Mouse (Mus musculus): ENCODE data around the gene Tenm1.

Tenm1 gene

GRCm38 (mm10) chrX:42861731-42862130 is 567.2 kb downstream of the Tenm1 start:
- DNase-seq (ENCODE audit: low read depth, low spot score), result no peak

DNA sequence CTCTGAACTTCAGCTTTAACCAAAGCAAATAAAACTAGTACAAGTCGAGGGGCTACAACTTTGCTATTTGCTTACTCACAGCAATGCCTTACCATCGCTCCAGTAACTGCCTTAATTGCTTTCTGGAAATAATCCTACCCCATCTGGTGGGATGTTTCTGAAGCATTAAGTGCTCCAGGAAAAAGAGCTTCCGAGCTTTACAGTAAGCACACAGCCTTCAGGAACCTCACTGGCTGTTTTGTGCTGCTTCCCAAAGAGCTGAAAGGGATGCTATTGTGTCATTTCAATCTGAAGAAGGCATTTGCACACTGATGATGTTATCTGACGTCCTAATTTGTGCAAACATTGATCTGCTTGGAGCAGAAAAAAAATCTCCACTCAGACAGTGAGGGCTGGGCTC is 647.4 kb downstream of the Tenm1 start:
- no peak for DNase-seq (ENCODE audit: low read depth, low spot score)

GRCm38 (mm10) chrX:42718078-42718785 is 710.7 kb downstream of the Tenm1 start:
- DNase-seq (ENCODE audit: low read depth, low spot score), result no peak

DNA sequence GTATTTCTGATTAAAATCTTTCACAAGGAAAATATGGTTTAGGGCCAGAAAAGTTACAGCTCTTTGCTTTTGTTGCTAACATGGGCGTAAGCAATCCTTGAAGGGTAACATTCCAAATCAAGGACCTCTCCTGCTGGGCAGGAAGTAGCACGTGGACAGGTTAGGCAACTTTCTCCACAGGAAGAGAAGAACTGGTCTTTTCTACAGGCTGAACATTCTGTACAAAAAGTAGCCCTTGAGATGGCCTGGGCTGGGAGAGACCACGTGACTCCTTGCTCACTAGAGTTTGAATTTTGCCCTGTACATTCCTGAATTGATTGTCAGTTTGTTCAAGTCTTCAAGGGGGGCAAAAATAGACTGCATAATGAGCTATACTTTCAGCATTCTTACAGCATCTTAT is 728.6 kb downstream of the Tenm1 start:
- no peak for DNase-seq (ENCODE audit: low read depth, low spot score)

DNA sequence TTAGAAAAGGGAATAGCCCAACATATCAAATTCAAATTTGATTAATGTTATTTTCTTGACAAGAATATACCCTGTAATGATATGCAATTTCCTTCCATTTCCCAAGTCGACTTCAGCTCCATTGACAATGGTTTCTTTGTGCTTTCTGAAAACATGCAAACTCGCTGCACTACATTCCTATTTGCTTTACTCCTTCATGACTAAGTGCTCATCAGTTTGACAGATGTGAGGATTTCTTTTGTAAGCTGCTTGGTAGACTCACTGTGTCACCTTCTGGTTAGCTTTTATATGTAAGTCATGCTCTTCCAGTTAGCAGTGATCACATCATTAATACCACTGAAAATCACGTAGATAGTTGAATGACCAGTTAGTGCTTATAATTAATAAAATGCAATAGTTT is 781.8 kb downstream of the Tenm1 start:
- DNase-seq (ENCODE audit: low read depth, low spot score), result no peak

- no peak for DNase-seq (ENCODE audit: low read depth, low spot score)
Observed at GRCm38 (mm10) chrX:42580521-42580920, 848.4 kb downstream of the Tenm1 start.

DNA sequence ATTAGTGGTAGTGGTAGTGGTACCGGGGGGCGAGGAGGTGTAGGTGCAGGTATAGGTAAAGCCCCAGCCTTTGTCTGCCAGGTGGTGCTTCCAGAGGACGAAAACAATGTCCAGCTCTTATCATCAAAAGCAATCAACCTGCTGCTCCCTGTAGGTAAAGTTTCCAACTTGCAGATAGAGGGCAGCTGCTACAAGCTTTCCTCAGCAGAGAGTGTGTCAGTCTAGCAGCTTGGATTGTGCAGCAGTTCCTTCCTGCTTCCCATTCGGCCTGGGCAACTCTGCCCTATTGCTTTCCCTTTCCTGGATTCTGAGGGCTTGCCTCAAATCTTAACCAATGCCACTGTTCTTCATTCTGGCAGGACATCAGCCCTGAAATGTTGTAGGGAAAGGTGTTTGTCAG is 870.2 kb downstream of the Tenm1 start:
- no peak for DNase-seq (ENCODE audit: low read depth, low spot score)

- DNase-seq (ENCODE audit: low read depth, low spot score), result peak; percentile 51
Observed at GRCm38 (mm10) chrX:42557284-42557683, 871.6 kb downstream of the Tenm1 start.

GRCm38 (mm10) chrX:42548513-42548912 is 880.4 kb downstream of the Tenm1 start:
- DNase-seq (ENCODE audit: low read depth, low spot score), result no peak

DNA sequence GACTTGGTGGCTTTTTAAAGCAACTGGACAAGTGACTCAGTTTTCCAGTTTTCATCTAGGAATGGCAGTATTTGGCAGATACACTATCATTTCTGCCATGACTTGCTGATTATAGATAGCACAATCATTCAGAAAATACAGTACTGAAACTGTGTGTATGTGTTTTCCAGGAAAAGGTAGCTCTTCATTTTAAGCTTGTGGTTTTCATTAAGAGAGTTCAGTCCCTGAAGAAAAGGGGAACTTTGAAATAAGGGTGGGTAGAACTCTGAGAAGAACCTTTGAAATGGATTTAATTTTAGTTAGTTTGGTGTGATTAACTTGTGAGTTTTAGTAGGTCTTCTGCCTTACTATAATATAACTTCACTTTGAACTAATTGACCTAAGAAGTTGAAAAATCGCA is 883.9 kb downstream of the Tenm1 start:
- DNase-seq (ENCODE audit: low read depth, low spot score), result no peak

DNA sequence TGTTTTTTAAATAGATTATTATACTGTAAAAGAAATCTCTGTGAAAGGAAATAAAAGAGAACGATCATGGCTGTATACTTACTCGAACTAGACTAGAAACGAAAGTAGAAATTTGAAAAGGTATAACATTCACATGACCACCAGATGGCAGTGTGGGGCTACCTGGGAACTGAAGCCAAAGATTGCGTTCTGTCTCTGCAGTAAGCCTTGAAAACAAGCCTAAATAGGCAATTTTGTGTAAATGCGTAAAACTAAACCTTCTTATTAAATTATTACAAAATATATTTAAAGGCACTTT is 888.2 kb downstream of the Tenm1 start:
- peak; percentile 57 for DNase-seq (ENCODE audit: low read depth, low spot score)

GRCm38 (mm10) chrX:42540030-42540755 is 888.7 kb downstream of the Tenm1 start:
- no peak for DNase-seq (ENCODE audit: low read depth, low spot score)

DNA sequence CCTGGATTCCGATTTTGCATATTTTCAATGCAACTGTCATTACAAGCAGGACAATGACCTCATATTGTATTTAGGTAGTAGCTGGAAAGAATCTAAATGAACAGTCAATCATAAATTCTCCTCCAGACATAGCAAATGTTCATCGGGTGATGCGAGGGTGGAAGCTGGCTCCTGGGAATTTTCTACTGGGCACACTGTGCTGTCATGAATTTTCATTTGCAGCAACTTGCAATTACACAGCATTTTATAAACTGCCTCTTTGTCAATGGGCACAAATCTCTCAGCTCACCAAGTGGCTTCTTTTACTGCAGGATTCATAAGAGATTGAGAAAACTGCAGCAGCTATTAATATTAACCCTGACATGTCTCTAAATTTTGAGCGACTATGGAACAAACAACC is 898.2 kb downstream of the Tenm1 start:
- DNase-seq (ENCODE audit: low read depth, low spot score), result no peak

GRCm38 (mm10) chrX:42522868-42523267 is 906.1 kb downstream of the Tenm1 start:
- DNase-seq (ENCODE audit: low read depth, low spot score), result no peak

DNA sequence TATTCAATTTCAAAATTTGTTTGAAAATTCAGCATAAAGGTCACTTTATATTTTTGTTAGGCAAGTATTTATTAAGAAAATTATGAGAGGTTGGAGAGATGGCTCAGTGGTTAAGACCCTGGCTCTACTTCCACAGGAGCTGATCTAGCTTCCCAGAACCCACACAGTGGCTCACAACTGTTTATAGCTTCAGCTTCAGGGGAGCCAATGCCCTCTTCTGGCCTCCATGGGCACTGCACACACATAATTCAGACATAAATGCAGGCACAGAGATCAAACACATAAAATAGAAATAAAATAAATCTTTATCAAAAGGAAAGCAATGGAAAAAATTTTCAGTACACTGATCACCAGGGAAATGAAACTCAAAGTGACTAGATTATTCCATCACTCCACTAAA is 916.4 kb downstream of the Tenm1 start:
- no peak for DNase-seq (ENCODE audit: low read depth, low spot score)

GRCm38 (mm10) chrX:42511105-42511504 is 917.8 kb downstream of the Tenm1 start:
- no peak for DNase-seq (ENCODE audit: low read depth, low spot score)

DNA sequence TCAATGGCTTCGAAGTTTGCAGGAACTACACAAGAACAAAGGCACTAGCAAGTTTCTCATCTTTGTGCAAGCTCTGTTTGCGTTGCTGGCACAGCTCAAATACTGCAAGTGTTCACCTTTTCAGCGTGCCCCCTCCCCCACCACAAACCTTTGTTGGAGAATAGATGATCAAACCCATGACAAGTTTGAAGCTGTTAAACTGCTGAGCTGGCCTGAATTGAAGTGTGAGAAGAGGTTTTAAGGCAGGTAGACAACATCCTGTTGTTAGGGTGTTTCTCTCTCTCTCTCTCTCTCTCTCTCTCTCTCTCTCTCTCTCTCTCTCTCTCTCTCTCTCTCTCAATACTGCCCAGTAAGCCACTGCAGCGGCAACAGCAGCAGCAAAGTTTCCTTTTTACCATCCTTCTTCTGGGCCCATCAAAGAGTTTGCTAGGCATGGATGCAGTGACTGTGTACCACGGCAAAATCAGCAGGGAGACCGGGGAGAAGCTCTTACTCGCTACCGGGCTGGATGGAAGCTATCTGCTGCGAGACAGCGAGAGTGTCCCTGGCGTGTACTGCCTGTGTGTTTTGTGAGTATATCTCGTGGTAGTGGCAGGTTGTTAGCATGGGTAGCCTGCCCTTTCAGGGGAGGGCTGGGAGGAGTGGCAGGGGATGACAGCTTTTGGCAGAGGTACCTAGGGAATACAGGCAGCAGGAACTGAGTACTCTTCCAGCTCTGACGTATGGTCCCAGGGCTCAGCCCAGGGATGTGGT is 926.5 kb downstream of the Tenm1 start, which contains the start of gene Sh2d1a:
Sh2d1a (plus strand) TSS at position 163 of the 753 bp plus-strand sequence.
- no peak for DNase-seq (ENCODE audit: low read depth, low spot score)

GRCm38 (mm10) chrX:42500538-42500937 is 928.4 kb downstream of the Tenm1 start:
- no peak for DNase-seq (ENCODE audit: low read depth, low spot score)

DNA sequence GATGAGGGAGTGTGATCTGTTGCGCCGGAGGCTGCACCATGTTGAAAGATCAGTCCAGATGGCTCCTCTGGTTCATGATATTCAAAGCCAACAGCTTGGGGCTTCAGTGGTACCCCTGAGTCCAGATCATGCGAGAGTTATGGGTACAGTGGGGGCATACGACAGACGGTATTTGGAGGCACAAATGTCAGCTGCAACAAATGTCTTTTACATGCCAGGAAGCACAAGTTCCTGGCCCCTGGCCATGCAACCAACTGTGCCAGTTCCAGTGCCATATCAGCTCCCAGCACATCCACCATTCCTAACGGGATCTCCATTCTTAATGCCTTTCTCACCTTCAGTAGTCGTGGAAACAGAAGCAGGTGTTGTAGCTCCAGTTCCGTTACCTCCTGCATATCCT is 938.6 kb downstream of the Tenm1 start:
- DNase-seq (ENCODE audit: low read depth, low spot score), result no peak

DNA sequence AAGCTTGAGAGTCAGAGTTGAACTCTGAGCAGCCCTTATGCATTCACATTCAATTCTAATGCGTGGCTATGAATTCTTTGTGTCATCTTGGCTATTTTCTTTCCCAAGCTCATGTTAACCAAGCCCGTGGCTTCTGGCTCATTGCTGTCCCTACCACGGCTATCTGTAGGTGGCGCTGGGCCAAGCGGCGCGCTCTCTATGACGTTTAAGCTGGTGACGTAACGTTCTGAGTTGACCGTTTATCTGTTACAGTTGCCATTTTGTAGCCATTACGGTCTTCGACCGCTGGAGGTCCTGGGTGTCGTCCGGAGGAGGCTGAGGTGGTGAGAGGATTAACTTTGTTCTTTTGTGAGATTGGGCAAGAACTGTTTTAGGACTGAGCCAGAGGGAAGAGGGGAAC is 939.5 kb downstream of the Tenm1 start, which contains the start of gene Tex13c2:
Tex13c2 (plus strand) TSS at position 246 of the 400 bp plus-strand sequence.
- DNase-seq (ENCODE audit: low read depth, low spot score), result no peak

Data from forelimb bud, embryonic 11.5 days (tissue).